Mouse (Mus musculus) left cerebral cortex, adult 18-20 months (tissue): ENCODE results near the gene U2surp. TPM values are rescaled to one million over a fixed set of nuclear protein-coding genes. Genes with fewer than 3 reads are reported as not detected.
A peak's percentile ranks its signal among the peaks of the same experiment; 100 is the strongest.

Experiments
- DNase-seq, 2 experiments: peaks; one replicate each; pipeline ENCODE4 v3.0.0; 2021 to 2022; ENCODE audit warnings: low spot score in 2 of 2, mixed read lengths in 1 of 2
- total RNA-seq, 2 experiments: library from RNA; stranded (reverse); gene quantifications; 2 replicates each; pipeline ENCODE4 v1.2.3; 2021

Gene U2surp
- total RNA-seq, 2 experiments from 2014 or later, result 59.8 to 61.0 TPM

DNA sequence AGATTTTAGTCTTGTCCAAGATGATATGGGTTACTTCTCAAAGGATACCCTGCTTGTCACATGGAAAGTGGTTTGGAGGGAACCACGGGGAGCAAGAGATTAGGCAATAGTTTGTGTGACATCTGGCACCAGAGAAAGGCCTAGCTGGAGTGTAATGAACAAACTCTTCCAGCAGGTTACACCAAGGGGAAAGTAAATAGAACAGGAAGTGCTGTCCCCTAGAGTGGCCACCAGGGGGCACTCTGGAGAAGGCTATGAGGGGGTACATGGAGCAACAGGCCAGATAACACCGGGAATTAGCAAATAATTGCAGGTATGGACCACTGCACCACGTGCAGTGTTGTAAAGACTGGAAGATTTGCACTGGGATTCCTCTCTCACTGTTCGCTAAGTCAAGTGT lies 28.7 kb upstream of the U2surp start:
- peak; percentile 42 to 54 for DNase-seq

DNA sequence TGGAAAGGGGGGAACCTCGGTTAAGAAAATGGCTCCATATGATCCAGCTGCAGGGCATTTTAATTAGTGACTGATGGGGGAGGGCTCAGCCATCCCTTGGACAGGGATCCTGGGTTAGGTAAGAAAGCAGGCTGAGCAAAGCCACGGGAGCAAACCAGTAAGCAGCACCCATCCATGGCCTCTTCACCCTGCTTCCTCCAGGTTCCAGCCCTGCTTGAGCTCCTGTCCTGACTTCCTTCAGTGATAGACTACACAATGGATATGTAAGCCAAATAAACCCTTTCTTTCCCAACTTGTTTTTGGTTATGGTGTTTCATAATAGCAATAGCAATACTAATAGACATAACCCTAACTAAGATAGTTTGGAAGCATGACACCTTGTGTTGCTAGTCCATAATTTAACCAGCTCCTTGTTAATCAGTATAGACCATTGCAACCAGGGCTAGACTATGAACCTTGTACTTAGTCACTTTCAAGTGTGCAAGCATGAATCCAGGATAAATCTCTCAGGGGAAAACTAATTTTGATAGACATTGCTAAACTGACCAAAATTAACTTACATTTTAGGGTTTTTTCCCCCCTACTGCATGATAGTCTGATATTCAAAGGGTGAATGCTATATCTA lies 27.5 kb upstream of the U2surp start:
- DNase-seq, result no peak

DNA sequence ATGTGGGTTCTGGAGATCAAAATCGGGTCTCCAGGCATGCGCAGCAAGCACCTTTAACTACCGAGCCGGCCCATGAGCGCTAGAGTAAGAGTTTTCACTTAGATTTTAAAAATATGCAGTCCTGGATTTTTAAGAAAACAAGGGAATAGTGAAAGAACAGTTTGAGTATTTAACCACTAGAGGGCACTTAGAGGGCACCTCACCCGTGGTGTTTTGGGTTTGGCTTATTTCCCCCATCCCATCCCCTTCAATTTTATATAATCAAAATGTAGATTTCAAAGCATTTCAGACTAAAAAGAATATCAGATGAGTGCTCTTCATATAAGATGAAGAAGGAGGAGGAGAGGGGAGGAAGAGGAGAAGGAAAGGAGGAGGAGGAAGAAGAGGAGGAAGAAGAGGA lies 22.0 kb upstream of the U2surp start:
- DNase-seq, result no peak

DNA sequence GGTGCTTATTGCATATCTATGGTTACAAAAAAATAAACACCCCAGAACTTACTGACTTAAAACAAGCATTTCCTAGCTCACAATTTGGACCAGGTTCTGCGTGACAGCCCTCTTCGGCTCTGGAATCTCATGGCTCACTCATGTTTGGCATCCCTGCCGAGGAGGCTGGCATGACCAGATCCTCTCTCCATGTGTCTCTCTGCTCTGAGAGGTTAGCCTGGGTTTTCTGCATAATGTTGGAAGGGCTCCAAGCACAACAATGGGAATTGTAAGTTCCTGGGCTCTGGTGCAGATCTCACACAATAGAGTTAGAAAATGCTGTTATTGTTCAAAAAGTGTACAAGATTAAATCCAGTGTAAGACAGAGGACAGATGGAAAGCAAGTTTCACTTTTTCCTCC lies 19.3 kb upstream of the U2surp start:
- DNase-seq, result no peak

- no peak for DNase-seq
Observed at GRCm38 (mm10) chr9:95527676-95528075, 15.9 kb upstream of the U2surp start.

DNA sequence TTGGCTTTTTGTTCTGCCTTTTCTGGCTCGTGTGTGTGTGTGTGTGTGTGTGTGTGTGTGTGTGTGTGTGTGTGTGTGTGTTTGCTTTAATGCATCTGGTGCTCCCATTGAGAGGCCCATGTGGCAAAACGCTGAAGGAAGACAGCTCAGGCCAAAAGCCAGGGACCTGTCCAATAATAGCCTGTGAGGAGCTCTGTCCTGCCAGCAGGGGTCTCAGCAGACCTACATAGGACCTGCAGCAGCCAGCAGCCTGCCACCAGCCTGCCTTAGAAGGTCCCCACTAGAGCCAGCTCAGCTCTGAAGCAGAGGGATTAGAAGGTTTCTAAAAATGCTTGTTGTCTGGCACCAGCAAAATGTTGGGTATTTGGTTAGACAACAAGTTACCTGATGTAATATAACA lies 14.2 kb upstream of the U2surp start:
- DNase-seq, result no peak

DNA sequence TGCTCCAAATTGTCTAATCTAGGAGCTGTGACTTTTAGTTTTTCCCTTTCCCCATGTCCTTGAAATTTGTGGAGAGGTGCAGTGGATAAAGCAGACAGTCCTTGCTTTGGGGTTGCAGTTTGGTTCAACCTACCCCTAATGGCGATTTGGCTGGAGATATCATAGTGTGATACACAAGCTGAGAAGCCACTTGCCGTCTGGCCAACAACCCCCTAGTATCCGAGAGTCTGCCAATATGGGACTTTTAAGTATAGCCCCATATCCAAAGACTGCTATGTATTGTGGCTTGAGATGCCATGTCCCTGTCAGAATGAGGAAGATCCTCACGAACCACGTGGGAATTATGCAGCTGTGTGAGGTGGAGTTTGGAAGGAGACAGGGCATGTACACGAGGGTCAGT lies 13.6 kb upstream of the U2surp start:
- no peak for DNase-seq

- no peak for DNase-seq
Observed at GRCm38 (mm10) chr9:95522561-95522960, 10.8 kb upstream of the U2surp start.

GRCm38 (mm10) chr9:95521566-95521965 lies 9.8 kb upstream of the U2surp start:
- DNase-seq, result no peak

- no peak for DNase-seq
Observed at GRCm38 (mm10) chr9:95521031-95521430, 9.2 kb upstream of the U2surp start.

DNA sequence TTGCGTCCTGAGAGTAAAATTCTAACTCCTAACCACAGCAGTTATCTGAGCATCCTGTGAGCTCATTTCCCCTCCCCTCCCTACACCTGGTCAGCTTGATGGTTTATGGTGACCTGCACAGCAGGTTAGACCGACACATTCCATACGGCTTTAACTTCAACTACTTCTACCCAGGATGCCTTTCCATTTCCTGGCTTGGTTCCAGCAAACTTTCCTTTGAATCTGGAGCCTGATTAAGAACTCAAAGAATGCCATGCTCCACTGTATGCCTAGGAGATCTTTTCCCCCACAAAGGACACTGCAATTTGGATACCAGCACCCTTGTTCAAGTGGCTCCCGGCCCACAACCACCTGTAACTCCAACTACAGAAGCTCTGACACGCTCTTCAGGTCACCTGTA lies 8.8 kb upstream of the U2surp start:
- DNase-seq, result no peak

GRCm38 (mm10) chr9:95514361-95514760 lies 2.6 kb upstream of the U2surp start:
- peak; percentile 47 to 51 for DNase-seq

DNA sequence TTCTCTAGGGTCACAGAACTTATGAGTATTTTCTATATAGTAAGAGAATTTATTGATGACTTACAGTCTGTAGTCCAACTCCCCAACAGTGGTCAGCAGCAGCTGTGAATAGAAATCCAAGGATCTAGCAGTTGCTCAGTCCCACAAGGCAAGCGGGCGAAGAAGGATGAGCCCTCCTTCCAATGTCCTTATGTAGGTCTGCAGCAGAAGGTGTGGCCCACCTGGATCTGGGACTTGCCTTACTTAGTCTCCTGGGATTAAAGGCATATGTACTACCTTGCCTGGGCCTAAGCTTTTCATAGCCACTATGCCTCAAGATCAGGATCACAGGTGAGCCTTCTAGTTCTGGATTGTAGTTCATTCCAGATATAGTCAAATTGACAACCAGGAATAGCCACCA lies 2.0 kb upstream of the U2surp start:
- no peak for DNase-seq

GRCm38 (mm10) chr9:95512331-95513030 lies 685 bp upstream of the U2surp start:
- DNase-seq, result peak in 1 of 2 experiments; percentile 15

GRCm38 (mm10) chr9:95510693-95511404 lies 947 bp downstream of the U2surp start:
- DNase-seq, result no peak

DNA sequence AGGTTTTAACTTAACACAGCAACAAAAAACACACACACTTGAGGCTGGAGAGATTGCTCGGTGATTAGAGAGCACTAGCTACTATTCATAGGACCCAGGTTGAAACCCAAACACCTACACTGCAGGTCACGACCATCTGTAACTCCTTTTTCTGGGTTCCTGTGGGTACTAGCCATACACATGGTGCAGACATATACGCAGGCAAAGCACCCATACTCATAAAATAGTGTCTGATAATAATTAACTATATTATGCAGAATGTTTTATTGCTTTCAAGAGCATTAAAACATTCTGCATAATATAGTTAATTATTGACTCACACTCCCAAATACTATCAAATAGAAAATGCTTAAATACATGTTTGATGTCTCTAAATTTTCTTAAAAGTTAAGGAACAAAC lies 6.1 kb downstream of the U2surp start:
- no peak for DNase-seq

- no peak for DNase-seq
Observed at GRCm38 (mm10) chr9:95499848-95500247, 11.9 kb downstream of the U2surp start.

DNA sequence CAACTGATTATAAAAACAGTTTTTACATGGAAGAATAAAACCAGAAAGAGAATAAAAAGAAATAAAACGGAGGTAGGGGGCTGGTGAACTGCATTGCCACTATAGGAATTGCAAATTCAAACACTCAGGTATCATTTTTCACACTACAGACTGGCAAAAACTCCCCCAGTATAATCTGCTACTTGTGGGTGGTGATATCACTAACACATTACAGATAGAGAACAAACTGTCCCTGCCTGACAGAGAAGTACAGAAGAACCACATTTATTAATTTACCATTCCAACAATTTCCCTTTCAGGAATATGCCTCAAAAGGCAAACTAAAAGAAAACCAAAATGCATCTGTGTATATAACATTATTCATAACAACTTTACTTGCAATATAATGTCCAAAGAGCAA lies 16.8 kb downstream of the U2surp start:
- no peak for DNase-seq

- DNase-seq, result no peak
Observed at GRCm38 (mm10) chr9:95493393-95493792, 18.4 kb downstream of the U2surp start.

- DNase-seq, result no peak
Observed at GRCm38 (mm10) chr9:95490003-95490402, 21.8 kb downstream of the U2surp start.

DNA sequence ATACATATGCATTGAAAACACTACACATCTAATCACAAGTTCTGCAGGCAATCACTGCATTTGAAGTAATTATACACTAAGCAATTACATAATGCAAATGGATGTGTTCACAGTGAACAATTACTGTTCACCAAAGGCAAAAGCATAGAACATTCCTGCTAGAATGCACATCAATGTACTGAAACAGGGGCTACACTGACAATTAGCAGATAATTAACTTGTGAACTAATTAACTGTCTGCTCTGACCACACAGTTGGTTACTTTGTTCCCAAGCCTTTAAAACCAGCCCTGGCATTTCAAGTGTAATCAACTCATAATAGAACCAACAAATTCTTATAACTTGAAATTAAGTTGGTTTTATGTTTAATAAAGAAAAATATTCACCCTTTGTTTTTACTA lies 22.9 kb downstream of the U2surp start:
- no peak for DNase-seq

DNA sequence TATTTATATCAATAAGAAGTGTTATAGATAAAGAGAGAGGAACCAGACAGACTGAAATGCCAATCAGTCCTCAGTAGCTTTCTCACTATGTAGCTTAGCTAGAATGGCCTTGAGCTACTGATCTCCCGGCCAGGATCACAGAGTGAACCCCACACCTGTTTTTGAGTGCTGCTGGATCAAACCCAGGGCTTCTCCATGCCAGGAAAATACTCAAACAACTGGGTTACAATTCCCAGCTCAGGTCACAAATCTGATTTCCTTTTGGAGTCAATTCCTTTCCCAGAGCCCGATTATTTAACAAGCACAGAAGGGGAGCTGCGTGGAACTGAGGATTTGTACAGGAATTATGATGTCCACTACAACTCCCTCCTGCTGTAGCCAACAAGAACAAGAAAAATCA lies 31.8 kb downstream of the U2surp start:
- DNase-seq, result no peak

DNA sequence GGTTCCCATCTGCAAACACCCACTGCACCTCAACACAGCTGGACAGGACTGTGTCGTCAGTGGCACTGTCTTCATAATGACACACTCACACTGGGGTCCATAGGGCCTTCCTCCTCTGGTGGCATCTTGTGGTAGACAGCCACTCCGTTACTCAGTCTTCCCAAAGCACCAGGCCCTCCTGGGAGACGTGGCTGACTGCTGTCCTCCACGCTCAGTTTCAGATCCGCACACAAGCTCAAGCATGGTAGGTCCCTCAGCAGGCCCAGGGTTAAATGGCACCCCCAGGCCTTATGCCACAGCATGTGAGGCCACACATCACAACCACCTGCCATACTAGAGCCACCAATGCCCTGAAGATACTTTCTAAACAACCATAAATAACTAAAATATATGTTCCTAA lies 33.4 kb downstream of the U2surp start:
- no peak for DNase-seq
